Mouse (Mus musculus): Measurements from ENCODE around the gene Atp6v1c2.

The Atp6v1c2 gene

DNA sequence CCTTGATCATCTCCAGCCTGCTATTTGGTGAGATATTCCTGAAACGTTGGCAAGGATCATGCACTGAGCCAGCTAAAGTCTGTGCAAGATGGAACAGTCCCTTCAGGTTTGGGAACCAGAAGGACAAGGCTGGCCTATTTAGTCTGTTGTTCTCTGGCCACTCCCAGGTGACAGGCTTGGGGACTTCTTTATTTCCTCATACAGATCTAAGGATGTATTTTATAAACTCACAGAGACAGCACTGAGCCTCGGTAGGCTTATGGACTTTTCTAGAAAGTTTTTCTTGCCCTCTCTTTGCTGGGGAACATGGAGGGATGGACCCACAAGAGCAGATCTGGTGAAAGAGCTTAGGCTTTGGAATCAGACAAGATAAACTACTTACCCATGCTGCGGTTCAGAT lies at the start of gene Atp6v1c2:
Gene Atp6v1c2 (minus strand): TSS at position 101 of the 400 bp plus-strand sequence.
- no peak for DNase-seq (ENCODE audit: low read depth, low spot score)

DNA sequence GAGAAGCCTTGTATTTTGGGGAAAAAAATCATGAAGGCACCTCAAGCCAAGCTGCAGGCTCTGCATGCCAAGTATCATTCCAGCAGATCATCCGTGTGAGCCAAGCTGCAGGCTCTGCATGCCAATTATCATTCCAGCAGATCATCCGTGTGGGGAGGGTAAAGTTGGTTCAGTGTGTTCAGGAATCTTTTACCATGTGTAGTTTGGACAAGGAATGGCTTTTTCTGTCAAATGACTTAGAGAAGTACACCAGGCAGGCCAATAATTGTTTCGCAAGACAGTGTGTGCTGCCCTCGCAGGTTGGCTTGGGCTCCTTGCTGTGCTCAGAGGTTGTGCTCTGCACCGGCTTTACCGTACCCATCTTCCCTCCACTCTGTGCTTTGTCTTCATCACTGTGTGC lies 47.4 kb upstream of the Atp6v1c2 start:
- no peak for DNase-seq (ENCODE audit: low read depth, low spot score)

GRCm38 (mm10) chr12:17375243-17375642 lies 46.1 kb upstream of the Atp6v1c2 start:
- DNase-seq (ENCODE audit: low read depth, low spot score): no peak

- DNase-seq (ENCODE audit: low read depth, low spot score): no peak
These were observed 44.4 kb upstream of the Atp6v1c2 start for GRCm38 (mm10) chr12:17373470-17373975.

GRCm38 (mm10) chr12:17372696-17373095 lies 43.5 kb upstream of the Atp6v1c2 start:
- DNase-seq (ENCODE audit: low read depth, low spot score): no peak

GRCm38 (mm10) chr12:17371589-17372235 lies 42.6 kb upstream of the Atp6v1c2 start:
- no peak for DNase-seq (ENCODE audit: low read depth, low spot score)

DNA sequence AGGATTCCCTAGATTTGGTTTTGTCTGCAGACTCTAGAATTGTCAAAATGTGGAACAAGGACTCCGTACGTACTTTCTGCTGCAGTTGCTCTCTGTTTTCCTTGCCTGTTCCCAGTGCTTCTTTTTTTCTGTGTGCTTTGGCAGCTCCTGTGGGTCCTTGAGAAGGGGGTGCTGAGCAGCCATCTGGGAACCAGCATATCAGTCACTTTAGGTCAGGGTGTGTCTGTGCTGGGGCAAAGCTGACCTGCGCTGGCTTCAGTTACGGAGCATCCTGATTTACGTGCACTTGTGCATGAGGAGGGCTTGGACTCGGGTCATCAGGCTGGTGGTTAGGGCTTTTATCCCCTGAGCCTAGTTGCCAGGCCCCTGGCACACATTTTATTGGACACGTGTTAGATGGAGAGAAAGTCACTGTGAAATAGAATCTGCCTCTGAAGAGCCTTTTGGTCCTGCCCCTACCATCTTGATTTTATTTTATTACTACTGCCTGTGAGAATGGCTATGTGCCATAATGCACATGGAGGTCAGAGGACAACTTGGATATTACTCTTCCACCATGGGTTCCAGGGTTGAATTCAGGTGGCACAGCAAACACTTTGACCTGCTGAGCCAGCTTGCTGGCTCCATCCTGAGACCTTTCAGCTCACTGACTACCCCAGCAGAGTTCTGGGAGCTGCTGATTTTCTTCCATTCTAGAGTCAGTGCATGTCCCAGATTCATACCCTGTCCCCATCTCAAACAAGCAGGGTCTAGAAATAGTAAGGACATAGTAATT lies 40.6 kb upstream of the Atp6v1c2 start:
- no peak for DNase-seq (ENCODE audit: low read depth, low spot score)

GRCm38 (mm10) chr12:17369111-17369510 lies 40.0 kb upstream of the Atp6v1c2 start:
- DNase-seq (ENCODE audit: low read depth, low spot score): no peak

DNA sequence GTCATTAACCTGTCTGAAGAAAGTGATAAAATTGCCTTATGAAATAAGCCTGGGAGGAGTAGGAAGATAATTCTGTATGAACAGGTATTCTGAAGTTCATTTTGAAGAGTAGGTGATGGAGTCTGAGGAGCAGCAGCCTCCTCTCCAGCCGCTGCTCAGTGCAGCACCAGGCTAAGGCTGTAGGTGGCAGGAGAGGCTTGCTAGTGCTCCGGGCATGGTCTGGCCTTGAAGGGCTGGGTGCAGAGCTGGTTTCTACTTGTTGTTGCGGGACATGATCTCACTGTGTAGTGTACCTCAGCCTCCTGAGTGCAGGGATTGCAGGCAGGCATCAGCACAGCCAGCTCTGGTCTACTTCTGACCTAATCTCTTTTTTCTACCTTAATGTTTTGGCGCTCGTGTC lies 37.8 kb upstream of the Atp6v1c2 start:
- DNase-seq (ENCODE audit: low read depth, low spot score): peak; percentile 24

GRCm38 (mm10) chr12:17362316-17362715 lies 33.2 kb upstream of the Atp6v1c2 start:
- DNase-seq (ENCODE audit: low read depth, low spot score): no peak

GRCm38 (mm10) chr12:17360650-17361049 lies 31.5 kb upstream of the Atp6v1c2 start:
- DNase-seq (ENCODE audit: low read depth, low spot score): no peak

- DNase-seq (ENCODE audit: low read depth, low spot score): no peak
These were observed 30.9 kb upstream of the Atp6v1c2 start for GRCm38 (mm10) chr12:17360104-17360503.

- no peak for DNase-seq (ENCODE audit: low read depth, low spot score)
These were observed 29.8 kb upstream of the Atp6v1c2 start for GRCm38 (mm10) chr12:17358981-17359380.

- DNase-seq (ENCODE audit: low read depth, low spot score): no peak
These were observed 28.6 kb upstream of the Atp6v1c2 start for GRCm38 (mm10) chr12:17357795-17358194.

DNA sequence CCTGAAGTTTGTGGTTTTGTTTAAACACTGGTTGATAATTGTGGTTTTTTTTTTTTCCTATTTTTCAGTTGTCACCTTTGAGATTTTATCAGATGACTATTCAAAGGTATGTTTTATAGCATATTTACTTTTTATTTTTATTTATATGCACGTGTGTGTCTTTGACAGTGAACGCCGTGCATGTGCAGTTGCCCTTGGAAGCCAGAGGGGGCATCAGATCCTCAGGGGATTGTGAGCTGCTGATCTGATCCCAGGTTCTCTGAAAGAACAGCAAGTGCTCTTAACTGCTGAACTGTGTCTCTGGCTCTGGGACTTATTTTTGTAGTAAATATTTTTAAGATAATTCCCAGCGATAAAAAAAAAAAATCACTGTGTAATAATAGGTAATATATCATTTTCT lies 27.7 kb upstream of the Atp6v1c2 start:
- no peak for DNase-seq (ENCODE audit: low read depth, low spot score)

- no peak for DNase-seq (ENCODE audit: low read depth, low spot score)
These were observed 20.9 kb upstream of the Atp6v1c2 start for GRCm38 (mm10) chr12:17350106-17350505.

GRCm38 (mm10) chr12:17348048-17349036 lies 19.2 kb upstream of the Atp6v1c2 start, which contains the start of gene Nol10:
Gene Nol10 (plus strand): TSS chr12:17348458.
- DNase-seq (ENCODE audit: low read depth, low spot score): peak; percentile 85

DNA sequence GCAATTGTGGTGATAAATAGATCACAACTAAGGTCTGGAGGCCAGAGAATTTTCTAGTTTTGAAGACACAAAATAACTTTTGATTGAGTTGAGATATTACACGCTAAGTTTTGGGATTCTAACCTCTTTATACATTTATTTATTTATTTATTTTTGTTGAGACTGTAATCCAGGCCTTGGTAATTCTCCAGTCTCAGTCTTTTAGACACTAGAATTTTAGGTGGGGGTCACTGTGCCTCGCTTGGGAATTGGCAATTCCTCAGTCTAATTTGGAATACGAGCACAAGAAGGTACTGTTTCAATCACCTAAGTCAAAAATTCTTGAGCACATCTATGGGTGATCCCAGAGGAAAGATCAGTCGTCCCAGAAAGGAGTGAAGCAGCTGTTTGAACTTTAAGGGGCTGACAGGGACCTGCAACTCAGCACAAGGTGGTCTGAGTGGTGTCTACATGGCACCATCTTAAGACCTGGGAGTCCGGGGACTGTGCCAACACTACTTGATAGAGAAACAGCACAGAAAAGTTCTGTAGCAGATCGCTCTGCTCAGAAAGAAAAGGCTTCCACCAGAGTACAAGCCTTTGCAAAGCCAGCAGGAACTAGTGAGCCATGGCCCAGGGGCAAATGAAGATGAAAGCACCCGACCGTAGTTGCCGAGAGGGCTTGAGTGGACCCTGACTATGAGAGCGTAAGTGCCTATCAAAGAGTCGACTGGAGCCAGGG lies 18.3 kb upstream of the Atp6v1c2 start:
- DNase-seq (ENCODE audit: low read depth, low spot score): no peak

GRCm38 (mm10) chr12:17339114-17339905 lies 10.2 kb upstream of the Atp6v1c2 start:
- DNase-seq (ENCODE audit: low read depth, low spot score): no peak

DNA sequence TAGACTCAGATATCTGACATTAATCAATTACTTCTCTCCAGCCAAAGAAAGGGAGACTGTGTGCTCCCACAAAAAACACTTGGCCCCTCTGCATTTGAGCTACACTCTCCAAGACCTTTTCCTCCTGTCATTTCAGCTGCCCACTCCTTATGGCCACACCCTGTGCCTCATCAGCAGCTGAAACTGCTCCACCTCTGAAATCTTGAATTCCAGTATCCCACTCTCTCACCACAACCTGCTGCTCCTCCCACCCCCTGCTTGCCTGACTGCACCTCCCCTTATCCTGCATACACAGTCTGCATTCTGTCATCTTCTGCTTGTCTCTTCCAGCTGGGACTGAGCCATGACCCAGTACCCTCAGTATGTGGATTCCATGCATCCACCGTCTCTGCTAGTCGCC lies 9.2 kb upstream of the Atp6v1c2 start:
- no peak for DNase-seq (ENCODE audit: low read depth, low spot score)

Data from retina, postnatal 7 days (tissue).